Mouse (Mus musculus): ENCODE data around the gene Ltbp4.

GRCm38 (mm10) chr7:27335011-27335720 lies 2.3 kb downstream of the Ltbp4 start:
- TF ChIP-seq CTCF (IDR thresholded peaks at IDR 0.05; ENCODE audit: borderline replicate concordance, control insufficient read depth, extremely low read depth, insufficient read depth, low read length, poor library complexity) (no peak), POLR2A (IDR thresholded peaks at IDR 0.05; ENCODE audit: control insufficient read depth, extremely low read depth, insufficient read depth, low read length, poor library complexity) (no peak)

Measured in thymus, adult 2 months (tissue).